Mouse (Mus musculus): ENCODE measurements around the gene Unc119. TPM values are rescaled to one million over a fixed set of nuclear protein-coding genes. Genes with fewer than 3 reads are reported as not detected.
A peak's percentile ranks its signal among the peaks of the same experiment; 100 is the strongest.

Unc119 gene
- total RNA-seq, 2 experiments from 2014 or later = 7.1 to 9.2 TPM

DNA sequence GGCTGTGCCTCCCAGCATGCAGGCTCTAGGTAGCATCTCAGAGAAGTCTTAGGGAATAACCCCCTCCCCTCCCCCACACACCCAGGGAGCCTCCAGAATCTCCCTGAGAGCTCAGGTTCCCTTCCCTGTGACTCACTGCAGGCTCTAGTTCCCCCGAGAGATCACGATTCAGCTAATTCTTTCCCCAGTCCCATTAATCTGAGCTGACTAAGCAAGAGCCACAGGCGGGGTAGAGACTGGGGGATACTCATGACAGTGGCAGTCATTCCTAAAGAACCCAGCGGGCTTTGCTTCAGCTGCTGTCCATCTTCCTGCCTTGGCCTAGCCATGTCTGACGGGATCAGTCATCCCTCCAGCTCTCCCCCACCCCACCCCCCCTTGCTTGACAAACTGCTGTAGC is 39.4 kb downstream of the Unc119 start:
- TF ChIP-seq CTCF (IDR thresholded peaks at IDR 0.05) = no peak
- intact Hi-C loops (cut with DNase I) = no loop called here
- DNase-seq = no peak
- Histone ChIP-seq H3K27ac (no peak overlapping the region), H3K4me3 (no peak overlapping the region)

DNA sequence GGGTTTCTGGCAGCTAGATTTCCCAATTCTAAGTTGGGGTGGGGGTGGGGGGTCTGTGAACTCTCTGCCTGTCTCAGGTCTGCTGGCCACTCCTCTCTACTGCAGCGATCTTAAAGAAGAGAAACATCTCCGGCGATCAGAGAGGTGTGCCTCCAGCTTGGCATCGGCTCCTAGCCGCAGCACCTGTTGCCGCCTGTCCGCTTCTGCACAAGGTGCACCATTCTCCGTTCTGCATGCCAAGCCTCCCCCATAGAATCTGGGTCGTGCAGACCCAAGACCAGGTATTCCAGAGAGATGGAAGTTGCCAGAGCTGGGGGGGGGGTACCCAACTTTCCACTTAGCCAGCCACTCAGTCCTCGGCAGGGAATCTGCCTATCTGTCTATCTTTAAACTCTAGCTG is 42.5 kb downstream of the Unc119 start:
- no peak overlapping the region for H3K27ac ChIP-seq
- no peak overlapping the region for H3K4me3 ChIP-seq
- intact Hi-C loops (cut with DNase I) = no loop called here
- DNase-seq = no peak
- no peak for TF ChIP-seq CTCF (IDR thresholded peaks at IDR 0.05)

DNA sequence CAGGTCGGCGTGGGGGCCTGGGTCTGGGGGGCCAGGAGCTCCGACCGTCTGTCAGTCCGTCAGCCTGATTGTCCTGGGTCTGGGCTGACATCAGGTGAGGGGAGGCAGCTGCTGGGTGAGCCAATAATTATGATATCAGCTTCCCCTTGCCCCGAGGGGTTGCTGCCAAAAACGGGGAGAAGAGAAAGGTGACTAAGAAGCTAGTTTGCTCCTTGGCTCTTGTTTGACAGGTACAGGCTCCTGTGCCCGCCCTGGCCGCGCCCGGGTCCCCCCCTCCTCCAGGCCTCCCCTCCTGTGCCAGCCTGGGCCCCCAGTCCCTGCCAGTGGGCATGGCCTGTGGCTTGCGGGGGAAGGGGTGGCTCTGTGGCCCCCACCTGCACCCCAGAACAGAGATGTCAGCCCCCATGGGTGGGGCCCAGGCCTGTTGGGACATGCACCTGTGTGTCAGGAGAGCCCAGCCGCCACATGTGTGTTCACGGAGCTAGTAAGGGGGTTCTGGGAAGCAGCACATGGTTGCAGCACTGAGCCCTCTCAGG is 43.3 kb downstream of the Unc119 start, which contains the start of gene Foxn1:
TSS of gene Foxn1 (minus strand) at position 51 of the 536 bp plus-strand sequence.
- no peak for TF ChIP-seq CTCF (IDR thresholded peaks at IDR 0.05)
- intact Hi-C loops (cut with DNase I) = no loop called here
- DNase-seq = no peak
- no peak within 1 kb of the TSS for H3K4me3 ChIP-seq
- no peak within 1 kb of the TSS for H3K27ac ChIP-seq

DNA sequence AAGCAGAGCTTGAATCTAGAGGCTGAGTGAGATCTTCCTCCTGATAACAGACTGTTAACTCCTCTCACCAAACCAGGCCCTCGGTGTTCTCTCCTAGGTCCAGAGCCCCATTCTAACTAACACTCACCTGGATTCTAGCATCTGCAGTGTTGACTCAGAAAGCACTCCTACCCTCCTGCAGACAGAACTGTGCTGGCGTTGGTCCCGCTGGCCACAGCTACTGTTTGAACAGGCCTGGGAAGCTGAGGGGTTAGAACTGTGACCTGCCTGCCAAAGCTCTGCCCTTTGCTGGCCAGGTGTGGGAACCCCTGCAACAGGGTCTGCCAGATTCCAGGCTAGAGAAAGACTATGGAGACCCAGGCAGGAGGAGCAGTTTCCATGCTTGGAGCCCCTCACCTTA is 49.4 kb downstream of the Unc119 start:
- DNase-seq = no peak
- Histone ChIP-seq H3K4me3 (no peak overlapping the region), H3K27ac (no peak overlapping the region)
- intact Hi-C loops (cut with DNase I) = no loop called here
- TF ChIP-seq CTCF (IDR thresholded peaks at IDR 0.05) = no peak

DNA sequence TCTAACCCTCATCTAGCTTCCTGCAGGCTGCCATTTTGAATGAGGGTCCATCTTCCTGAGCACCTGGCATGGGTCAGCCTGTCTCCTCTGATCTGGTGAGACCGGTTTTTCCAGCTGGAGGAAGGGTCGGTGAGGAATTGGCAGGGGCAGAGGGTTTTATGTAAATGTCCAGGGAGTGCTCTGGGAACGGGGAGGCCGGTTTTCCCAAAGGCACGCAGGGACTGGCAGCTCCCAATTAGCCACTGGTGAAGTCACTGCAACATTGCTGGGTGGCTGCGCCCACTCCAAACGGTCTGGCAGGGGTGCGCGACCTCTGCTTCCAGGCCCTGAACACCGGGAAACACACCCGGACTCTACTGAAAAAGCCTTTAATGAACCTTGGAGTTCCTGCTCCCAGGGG is 53.7 kb downstream of the Unc119 start:
- intact Hi-C loops (cut with DNase I) = no loop called here

DNA sequence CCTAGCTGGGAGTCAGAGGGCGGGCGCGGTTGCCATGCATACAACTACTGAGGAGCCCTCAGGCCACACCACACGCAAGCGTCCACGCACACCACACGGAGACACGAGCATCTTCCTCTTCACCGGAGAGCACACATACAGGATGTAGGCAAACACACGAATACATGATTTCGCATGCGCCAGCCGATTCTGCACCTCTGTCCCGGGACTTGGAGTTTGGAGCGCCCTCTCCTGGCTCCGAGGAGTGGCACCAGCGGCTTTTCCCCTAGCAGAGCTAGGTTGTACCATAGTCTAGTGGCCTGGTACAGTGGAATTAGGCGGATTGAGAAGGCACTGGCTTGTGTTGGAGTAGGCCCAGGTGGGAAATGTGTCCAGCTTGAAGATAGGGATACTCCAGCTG is 54.1 kb downstream of the Unc119 start:
- no peak overlapping the region for H3K27ac ChIP-seq
- H3K4me3 ChIP-seq = no peak overlapping the region
- peak; percentile 84 for TF ChIP-seq CTCF (IDR thresholded peaks at IDR 0.05)
- DNase-seq = peak; percentile 76
- intact Hi-C loops (cut with DNase I) = no loop called here

More for the DNA sequence above, 53.7 kb downstream of the Unc119 start:
- Histone ChIP-seq H3K27ac (no peak overlapping the region), H3K4me3 (no peak overlapping the region)
- TF ChIP-seq CTCF (IDR thresholded peaks at IDR 0.05) = no peak
- DNase-seq = no peak

DNA sequence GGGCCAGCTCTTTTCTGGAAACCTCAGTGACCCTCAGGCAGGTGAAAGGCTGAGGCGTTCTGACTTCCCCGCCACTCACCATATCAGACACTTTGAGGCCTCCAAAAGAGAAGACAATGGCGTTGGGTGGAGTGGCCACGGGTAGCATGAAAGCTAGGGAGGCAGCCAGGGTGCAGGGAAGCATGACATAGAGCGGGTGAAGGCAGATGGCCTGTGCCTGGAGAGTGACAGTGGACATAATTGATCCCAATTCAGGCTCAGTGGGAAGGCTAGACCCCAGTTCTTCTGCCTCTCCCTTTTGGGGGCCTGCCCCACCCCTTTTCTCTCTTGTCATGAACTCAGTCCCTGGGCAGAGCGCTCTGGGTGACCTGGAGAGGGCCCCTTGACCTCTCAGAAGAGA is 54.9 kb downstream of the Unc119 start:
- intact Hi-C loops (cut with DNase I) = no loop called here
- Histone ChIP-seq H3K27ac (no peak overlapping the region), H3K4me3 (no peak overlapping the region)
- TF ChIP-seq CTCF (IDR thresholded peaks at IDR 0.05) = no peak
- no peak for DNase-seq

Other genes starting within 250 kb of the Unc119 start
- 1 to 10 TPM; 7.1 to 7.9 TPM for gene Fam222b, start 248.8 kb upstream of the Unc119 start, total RNA-seq (2021)
- gene Traf4, start 177.9 kb upstream of the Unc119 start, total RNA-seq (2021) = 1 to 10 TPM; 2.1 to 2.8 TPM
- under 1 TPM; 0.36 to 0.75 TPM for gene Nek8, start 166.8 kb upstream of the Unc119 start, total RNA-seq (2021)
- gene Tlcd1, start 166.8 kb upstream of the Unc119 start, total RNA-seq (2021) = 1 to 10 TPM; 1.3 to 1.7 TPM
- 100 to 1,000 TPM; 760 to 970 TPM for gene Rpl23a, start 159.9 kb upstream of the Unc119 start, total RNA-seq (2021)
- gene Rab34, start 155.1 kb upstream of the Unc119 start, total RNA-seq (2021) = 1 to 10 TPM; 3.3 to 4.6 TPM
- gene Proca1, start 150.1 kb upstream of the Unc119 start, total RNA-seq (2021) = under 1 TPM in 1 of 2 experiments, not detected in 1; 0.81 TPM
- 10 to 100 TPM; 47.3 to 48.0 TPM for gene Sdf2, start 97.7 kb upstream of the Unc119 start, total RNA-seq (2021)
- 10 to 100 TPM; 30.3 to 33.7 TPM for gene Supt6, start 97.5 kb upstream of the Unc119 start, total RNA-seq (2021)
- 100 to 1,000 TPM; 221 to 231 TPM for gene 2610507B11Rik, start 81.7 kb upstream of the Unc119 start, total RNA-seq (2021)
- gene BC030499, start 52.6 kb upstream of the Unc119 start, total RNA-seq (2021) = under 1 TPM; 0.75 to 0.87 TPM
- gene Spag5, start 42.0 kb upstream of the Unc119 start, total RNA-seq (2021) = 1 to 10 TPM in 1 of 2 experiments, under 1 TPM in 1; 0.81 to 2.0 TPM
- 1 to 10 TPM; 1.6 to 2.7 TPM for gene Aldoc, start 20.5 kb upstream of the Unc119 start, total RNA-seq (2021)
- gene Pigs, start 15.1 kb upstream of the Unc119 start, total RNA-seq (2021) = 10 to 100 TPM; 20.0 to 21.3 TPM
- not detected for gene Foxn1, start 43.1 kb downstream of the Unc119 start, total RNA-seq (2021)
- not detected for gene Slc13a2, start 78.7 kb downstream of the Unc119 start, total RNA-seq (2021)
- 1 to 10 TPM in 1 of 2 experiments, under 1 TPM in 1; 0.77 to 1.4 TPM for gene Slc46a1, start 122.2 kb downstream of the Unc119 start, total RNA-seq (2021)
- under 1 TPM; 0.64 to 0.71 TPM for gene Sarm1, start 154.3 kb downstream of the Unc119 start, total RNA-seq (2021)
- gene Vtn, start 155.6 kb downstream of the Unc119 start, total RNA-seq (2021) = 10 to 100 TPM; 11.7 to 14.5 TPM
- not detected for gene Sebox, start 160.0 kb downstream of the Unc119 start, total RNA-seq (2021)
- gene Tmem199, start 168.7 kb downstream of the Unc119 start, total RNA-seq (2021) = 10 to 100 TPM; 11.9 to 13.0 TPM
- gene Poldip2, start 168.7 kb downstream of the Unc119 start, total RNA-seq (2021) = 100 to 1,000 TPM in 1 of 2 experiments, 10 to 100 TPM in 1; 98.0 to 113 TPM
- gene Tnfaip1, start 192.8 kb downstream of the Unc119 start, total RNA-seq (2021) = 10 to 100 TPM; 45.7 to 49.8 TPM
- gene Ift20, start 192.9 kb downstream of the Unc119 start, total RNA-seq (2021) = 10 to 100 TPM; 17.8 to 21.6 TPM
- gene Tmem97, start 207.3 kb downstream of the Unc119 start, total RNA-seq (2021) = 1 to 10 TPM; 2.3 to 2.5 TPM